Mouse (Mus musculus) bone marrow macrophage, adult 2 months (primary cell): ENCODE measurements around the gene Ndrg4.

Experiments used
- CTCF ChIP-seq: IDR thresholded peaks from 2 replicates; pipeline ENCODE4 v1.5.1; 2012; ENCODE audit warnings: low read depth, mild to moderate bottlenecking, low read length, moderate library complexity
- POLR2A ChIP-seq: IDR thresholded peaks from 2 replicates; pipeline ENCODE4 v1.6.1; 2012; ENCODE audit warnings: mild to moderate bottlenecking, low read depth, low read length, borderline replicate concordance

DNA sequence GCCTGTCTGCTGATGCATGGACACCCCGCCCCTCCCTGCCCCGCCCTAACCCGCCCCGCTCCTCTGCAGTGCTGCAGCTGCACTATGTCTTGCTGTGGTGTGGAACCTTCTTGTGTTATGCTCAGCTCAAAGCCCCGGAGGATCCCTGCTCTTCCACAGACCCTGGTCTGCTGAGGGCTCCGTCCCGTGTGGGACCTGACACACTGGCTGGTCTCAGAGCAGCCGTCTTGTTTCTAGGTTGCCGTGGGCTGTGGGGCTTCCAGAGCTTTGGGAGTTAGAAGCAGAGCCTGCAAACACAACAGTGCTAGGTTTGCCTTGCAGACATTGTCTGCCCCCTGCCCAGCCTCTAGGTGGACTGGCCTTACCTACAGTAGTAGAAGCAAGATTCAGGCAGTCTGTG lies 35.6 kb downstream of the Ndrg4 start:
- no peak for TF ChIP-seq POLR2A
- no peak for TF ChIP-seq CTCF
